Mouse (Mus musculus): ENCODE measurements around the gene Ccnyl1. TPM values are rescaled to one million over a fixed set of nuclear protein-coding genes. Genes with fewer than 3 reads are reported as not detected.

Gene Ccnyl1
- polyA plus RNA-seq, 1 experiment from 2014 or later, result 4.5 TPM

GRCm38 (mm10) chr1:64733453-64734245, 43.4 kb downstream of the Ccnyl1 start:
- Histone ChIP-seq H3K4me3 (no peak overlapping the region), H3K27me3 (peaks cover 32% of the 10 kb centered on the region), H3K4me2 (no peak overlapping the region), H3K36me3 (no peaks in the 10 kb centered on the region; the same call in 1 of the 2 replicates), H3K9me3 (no peaks in the 10 kb centered on the region), H3K4me1 (peaks cover 30% of the 10 kb centered on the region), H3K9ac (no peak overlapping the region), H3K27ac (no peak overlapping the region)
- ATAC-seq (ENCODE audit: insufficient number of reproducible peaks, low FRiP score, low TSS enrichment, low read depth), result no peak
- WGBS, result 44% methylated on average over 11 of the region's 11 CpGs

- Histone ChIP-seq H3K9ac (no peak overlapping the region), H3K4me2 (peak overlapping the region; percentile 79), H3K4me3 (peak overlapping the region; percentile 72), H3K4me1 (peaks cover 33% of the 10 kb centered on the region), H3K36me3 (no peaks in the 10 kb centered on the region; the same call in 1 of the 2 replicates), H3K27ac (no peak overlapping the region), H3K27me3 (peaks cover 38% of the 10 kb centered on the region), H3K9me3 (no peaks in the 10 kb centered on the region)
- no peak for ATAC-seq (ENCODE audit: insufficient number of reproducible peaks, low FRiP score, low TSS enrichment, low read depth)
- 43% methylated on average over 58 of the region's 58 CpGs for WGBS
These were observed 44.8 kb downstream of the Ccnyl1 start for GRCm38 (mm10) chr1:64734771-64735750.

GRCm38 (mm10) chr1:64735781-64736680, 45.8 kb downstream of the Ccnyl1 start:
- ATAC-seq (ENCODE audit: insufficient number of reproducible peaks, low FRiP score, low TSS enrichment, low read depth), result no peak
- Histone ChIP-seq H3K27me3 (peaks cover 38% of the 10 kb centered on the region), H3K27ac (peak overlapping the region; percentile 76; the same call in 1 of the 2 replicates), H3K9ac (peak overlapping the region; percentile 56), H3K9me3 (no peaks in the 10 kb centered on the region), H3K4me1 (peaks cover 33% of the 10 kb centered on the region), H3K4me2 (peak overlapping the region; percentile 79), H3K36me3 (no peaks in the 10 kb centered on the region), H3K4me3 (peak overlapping the region; percentile 72)
- WGBS, result 9% methylated on average over 75 of the region's 75 CpGs

- no peak for ATAC-seq (ENCODE audit: insufficient number of reproducible peaks, low FRiP score, low TSS enrichment, low read depth)
- under 1% methylated on average over 50 of the region's 56 CpGs for WGBS
- Histone ChIP-seq H3K4me1 (peaks cover 33% of the 10 kb centered on the region), H3K9me3 (no peaks in the 10 kb centered on the region), H3K4me3 (peak overlapping the region; percentile 72), H3K27ac (peak overlapping the region; percentile 76), H3K27me3 (peaks cover 34% of the 10 kb centered on the region), H3K36me3 (no peaks in the 10 kb centered on the region), H3K4me2 (peak overlapping the region; percentile 79), H3K9ac (peak overlapping the region; percentile 56)
These were observed 46.6 kb downstream of the Ccnyl1 start for GRCm38 (mm10) chr1:64736681-64737501.

GRCm38 (mm10) chr1:64737502-64738179, 47.4 kb downstream of the Ccnyl1 start, which contains the start of gene Fzd5:
Gene Fzd5 (minus strand): TSS chr1:64737751.
- peak within 1 kb of the TSS; percentile 79 for H3K4me2 ChIP-seq
- peak within 1 kb of the TSS; percentile 72 for H3K4me3 ChIP-seq
- H3K27ac ChIP-seq, result peak within 1 kb of the TSS; percentile 76
- H3K4me1 ChIP-seq, result peaks cover 33% of the 10 kb centered on the region
- peak; percentile 95 for ATAC-seq (ENCODE audit: insufficient number of reproducible peaks, low FRiP score, low TSS enrichment, low read depth)
- 0% methylated on average over 71 of the region's 73 CpGs for WGBS
- no peaks in the 10 kb centered on the region for H3K9me3 ChIP-seq
- H3K27me3 ChIP-seq, result peaks cover 31% of the 10 kb centered on the region
- no peaks in the 10 kb centered on the region for H3K36me3 ChIP-seq
- H3K9ac ChIP-seq, result peak within 1 kb of the TSS; percentile 56

- ATAC-seq (ENCODE audit: insufficient number of reproducible peaks, low FRiP score, low TSS enrichment, low read depth), result no peak
These were observed 47.9 kb downstream of the Ccnyl1 start for GRCm38 (mm10) chr1:64738180-64738555.

GRCm38 (mm10) chr1:64738661-64739082, 48.4 kb downstream of the Ccnyl1 start:
- no peaks in the 10 kb centered on the region for H3K9me3 ChIP-seq
- H3K27ac ChIP-seq, result no peak overlapping the region
- H3K9ac ChIP-seq, result no peak overlapping the region
- no peak for ATAC-seq (ENCODE audit: insufficient number of reproducible peaks, low FRiP score, low TSS enrichment, low read depth)
- H3K27me3 ChIP-seq, result peaks cover 26% of the 10 kb centered on the region
- peak overlapping the region; percentile 79 for H3K4me2 ChIP-seq
- no peaks in the 10 kb centered on the region for H3K36me3 ChIP-seq
- WGBS, result 1% methylated on average over 14 of the region's 14 CpGs
- peaks cover 33% of the 10 kb centered on the region for H3K4me1 ChIP-seq
- peak overlapping the region; percentile 72 for H3K4me3 ChIP-seq

More at GRCm38 (mm10) chr1:64738180-64738555, 47.9 kb downstream of the Ccnyl1 start:
- H3K9me3 ChIP-seq, result no peaks in the 10 kb centered on the region
- H3K4me3 ChIP-seq, result peak overlapping the region; percentile 72
- no peak overlapping the region for H3K27ac ChIP-seq
- peak overlapping the region; percentile 79 for H3K4me2 ChIP-seq
- WGBS, result under 1% methylated on average over 11 of the region's 11 CpGs
- no peaks in the 10 kb centered on the region for H3K36me3 ChIP-seq
- H3K9ac ChIP-seq, result 0 out of 2 replicates have a peak overlapping the region, but pooled peaks have one; percentile 10
- H3K27me3 ChIP-seq, result peaks cover 30% of the 10 kb centered on the region
- peaks cover 33% of the 10 kb centered on the region for H3K4me1 ChIP-seq

- no peak overlapping the region for H3K4me2 ChIP-seq
- peaks cover 11% of the 10 kb centered on the region for H3K4me1 ChIP-seq
- peaks cover 5% of the 10 kb centered on the region for H3K27me3 ChIP-seq
- H3K27ac ChIP-seq, result no peak overlapping the region
- no peaks in the 10 kb centered on the region for H3K9me3 ChIP-seq
- 71% methylated on average over 18 of the region's 18 CpGs for WGBS
- H3K36me3 ChIP-seq, result no peaks in the 10 kb centered on the region
- no peak overlapping the region for H3K4me3 ChIP-seq
- ATAC-seq (ENCODE audit: insufficient number of reproducible peaks, low FRiP score, low TSS enrichment, low read depth), result no peak
- H3K9ac ChIP-seq, result no peak overlapping the region
These were observed 52.6 kb downstream of the Ccnyl1 start for GRCm38 (mm10) chr1:64742741-64743408.

- H3K9me3 ChIP-seq, result no peaks in the 10 kb centered on the region
- no peak overlapping the region for H3K4me3 ChIP-seq
- no peaks in the 10 kb centered on the region for H3K36me3 ChIP-seq
- peaks cover 3% of the 10 kb centered on the region for H3K27me3 ChIP-seq
- H3K9ac ChIP-seq, result no peak overlapping the region
- H3K4me2 ChIP-seq, result no peak overlapping the region
- no peaks in the 10 kb centered on the region for H3K4me1 ChIP-seq
- no peak overlapping the region for H3K27ac ChIP-seq
- ATAC-seq (ENCODE audit: insufficient number of reproducible peaks, low FRiP score, low TSS enrichment, low read depth), result no peak
These were observed 54.4 kb downstream of the Ccnyl1 start for GRCm38 (mm10) chr1:64744616-64745015.

GRCm38 (mm10) chr1:64753109-64753508, 62.9 kb downstream of the Ccnyl1 start:
- no peak for ATAC-seq (ENCODE audit: insufficient number of reproducible peaks, low FRiP score, low TSS enrichment, low read depth)
- H3K4me1 ChIP-seq, result peaks cover 6% of the 10 kb centered on the region; the same call in 1 of the 2 replicates
- no peaks in the 10 kb centered on the region; the same call in 1 of the 2 replicates for H3K27me3 ChIP-seq
- H3K4me2 ChIP-seq, result no peak overlapping the region
- H3K9me3 ChIP-seq, result no peaks in the 10 kb centered on the region
- no peak overlapping the region for H3K9ac ChIP-seq
- H3K4me3 ChIP-seq, result no peak overlapping the region
- H3K27ac ChIP-seq, result no peak overlapping the region
- WGBS, result 84% methylated on average over 8 of the region's 8 CpGs
- no peaks in the 10 kb centered on the region for H3K36me3 ChIP-seq
